Mouse (Mus musculus) Muller cell, postnatal 12 days (primary cell): ENCODE results near the gene Plxna4.

Experiments used
- DNase-seq: peaks from one replicate; pipeline ENCODE4 v3.0.0-alpha.2; 2015; ENCODE audit errors: inconsistent ontology term

The Plxna4 gene

GRCm38 (mm10) chr6:32472062-32472461 lies 115.9 kb downstream of the Plxna4 start:
- no peak for DNase-seq

- DNase-seq, result no peak
These were observed 116.4 kb downstream of the Plxna4 start for GRCm38 (mm10) chr6:32471639-32472038.

- DNase-seq, result no peak
These were observed 118.8 kb downstream of the Plxna4 start for GRCm38 (mm10) chr6:32469196-32469595.

GRCm38 (mm10) chr6:32465129-32465528 lies 122.9 kb downstream of the Plxna4 start:
- no peak for DNase-seq

GRCm38 (mm10) chr6:32464637-32465036 lies 123.4 kb downstream of the Plxna4 start:
- peak; percentile 1 for DNase-seq

- DNase-seq, result peak; percentile 36
These were observed 123.9 kb downstream of the Plxna4 start for GRCm38 (mm10) chr6:32464046-32464445.

- DNase-seq, result no peak
These were observed 127.6 kb downstream of the Plxna4 start for GRCm38 (mm10) chr6:32460400-32460799.

- DNase-seq, result peak; percentile 11
These were observed 131.4 kb downstream of the Plxna4 start for GRCm38 (mm10) chr6:32456641-32457040.

GRCm38 (mm10) chr6:32451851-32452250 lies 136.1 kb downstream of the Plxna4 start:
- DNase-seq, result no peak

GRCm38 (mm10) chr6:32449237-32449963 lies 138.6 kb downstream of the Plxna4 start:
- DNase-seq, result no peak

GRCm38 (mm10) chr6:32448787-32449186 lies 139.2 kb downstream of the Plxna4 start:
- no peak for DNase-seq

- DNase-seq, result no peak
These were observed 141.7 kb downstream of the Plxna4 start for GRCm38 (mm10) chr6:32446276-32446675.

GRCm38 (mm10) chr6:32445246-32445645 lies 142.7 kb downstream of the Plxna4 start:
- DNase-seq, result no peak

- no peak for DNase-seq
These were observed 143.6 kb downstream of the Plxna4 start for GRCm38 (mm10) chr6:32444393-32444792.

- no peak for DNase-seq
These were observed 144.3 kb downstream of the Plxna4 start for GRCm38 (mm10) chr6:32443679-32444078.

GRCm38 (mm10) chr6:32439434-32439833 lies 148.6 kb downstream of the Plxna4 start:
- peak; percentile 24 for DNase-seq

GRCm38 (mm10) chr6:32437219-32437618 lies 150.8 kb downstream of the Plxna4 start:
- DNase-seq, result no peak

GRCm38 (mm10) chr6:32423124-32423523 lies 164.9 kb downstream of the Plxna4 start:
- DNase-seq, result peak; percentile 53

GRCm38 (mm10) chr6:32420610-32421009 lies 167.4 kb downstream of the Plxna4 start:
- no peak for DNase-seq

GRCm38 (mm10) chr6:32417351-32417750 lies 170.6 kb downstream of the Plxna4 start:
- peak; percentile 49 for DNase-seq

GRCm38 (mm10) chr6:32411325-32411724 lies 176.7 kb downstream of the Plxna4 start:
- no peak for DNase-seq

- DNase-seq, result no peak
These were observed 178.4 kb downstream of the Plxna4 start for GRCm38 (mm10) chr6:32409625-32410024.

- DNase-seq, result no peak
These were observed 180.3 kb downstream of the Plxna4 start for GRCm38 (mm10) chr6:32407574-32408185.
